Mouse (Mus musculus): ENCODE results near the gene Gga1. TPM values are rescaled to one million over a fixed set of nuclear protein-coding genes. Genes with fewer than 3 reads are reported as not detected.

Gene Gga1
- polyA plus RNA-seq, 1 experiment from 2014 or later = 36.4 TPM

- Histone ChIP-seq H3K9me3 (ENCODE audit: control insufficient read depth, low read length) (no peaks in the 10 kb centered on the region), H3K4me3 (ENCODE audit: low read depth, low read length) (no peak overlapping the region), H3K9ac (ENCODE audit: low read length) (no peak overlapping the region), H3K27ac (ENCODE audit: low read depth, low read length) (no peak overlapping the region), H3K4me2 (ENCODE audit: low read depth) (no peak overlapping the region), H3K36me3 (ENCODE audit: control insufficient read depth, insufficient read depth, low read length) (0 out of 2 replicates have a peak, but pooled peaks cover 3% of the 10 kb centered on the region), H3K4me1 (ENCODE audit: control insufficient read depth, insufficient read depth, low read length) (peaks cover 11% of the 10 kb centered on the region), H3K27me3 (ENCODE audit: control insufficient read depth, insufficient read depth, low read length) (no peaks in the 10 kb centered on the region)
- no peak for DNase-seq (ENCODE audit: low spot score)
- WGBS = 88% methylated on average over 2 of the region's 2 CpGs
- ATAC-seq (ENCODE audit: insufficient read depth, low FRiP score, low TSS enrichment) = no peak
Measured at GRCm38 (mm10) chr15:78895741-78896140, 18.8 kb downstream of the Gga1 start.

DNA sequence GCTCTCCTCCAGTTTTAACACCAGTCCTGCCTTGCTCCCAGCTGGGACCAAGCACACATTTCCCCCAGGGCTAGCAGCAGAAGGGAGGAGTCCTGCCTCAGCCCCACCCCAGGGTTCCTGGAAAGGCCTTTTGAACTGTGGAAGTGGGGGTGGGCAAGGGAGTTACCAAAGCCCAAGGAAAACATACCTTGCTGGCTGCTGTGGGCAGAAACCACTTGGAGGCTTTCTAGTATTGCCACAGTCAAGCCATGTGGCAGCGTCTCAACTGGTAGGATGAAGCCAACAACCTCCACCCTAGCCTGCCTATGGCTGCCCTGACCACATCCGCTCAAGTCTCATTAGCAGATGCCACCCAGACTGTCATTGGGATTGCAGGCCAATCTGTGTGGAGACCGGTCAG lies 19.2 kb downstream of the Gga1 start:
- H3K9ac ChIP-seq (ENCODE audit: low read length) = no peak overlapping the region
- ATAC-seq (ENCODE audit: insufficient read depth, low FRiP score, low TSS enrichment) (no peak), DNase-seq (ENCODE audit: low spot score) (no peak)
- no peak overlapping the region for H3K4me2 ChIP-seq (ENCODE audit: low read depth)
- no peaks in the 10 kb centered on the region for H3K9me3 ChIP-seq (ENCODE audit: control insufficient read depth, low read length)
- 0 out of 2 replicates have a peak, but pooled peaks cover 3% of the 10 kb centered on the region for H3K36me3 ChIP-seq (ENCODE audit: control insufficient read depth, insufficient read depth, low read length)
- H3K4me3 ChIP-seq (ENCODE audit: low read depth, low read length) = no peak overlapping the region
- H3K27ac ChIP-seq (ENCODE audit: low read depth, low read length) = no peak overlapping the region
- H3K4me1 ChIP-seq (ENCODE audit: control insufficient read depth, insufficient read depth, low read length) = peaks cover 12% of the 10 kb centered on the region
- 80% methylated on average over 3 of the region's 3 CpGs for WGBS
- H3K27me3 ChIP-seq (ENCODE audit: control insufficient read depth, insufficient read depth, low read length) = no peaks in the 10 kb centered on the region

GRCm38 (mm10) chr15:78897488-78897887 lies 20.5 kb downstream of the Gga1 start:
- H3K4me1 ChIP-seq (ENCODE audit: control insufficient read depth, insufficient read depth, low read length) = peaks cover 12% of the 10 kb centered on the region
- no peak overlapping the region for H3K27ac ChIP-seq (ENCODE audit: low read depth, low read length)
- ATAC-seq (ENCODE audit: insufficient read depth, low FRiP score, low TSS enrichment) = no peak
- H3K4me3 ChIP-seq (ENCODE audit: low read depth, low read length) = no peak overlapping the region
- no peaks in the 10 kb centered on the region for H3K36me3 ChIP-seq (ENCODE audit: control insufficient read depth, insufficient read depth, low read length)
- no peak for DNase-seq (ENCODE audit: low spot score)
- H3K9me3 ChIP-seq (ENCODE audit: control insufficient read depth, low read length) = no peaks in the 10 kb centered on the region
- no peaks in the 10 kb centered on the region for H3K27me3 ChIP-seq (ENCODE audit: control insufficient read depth, insufficient read depth, low read length)
- H3K9ac ChIP-seq (ENCODE audit: low read length) = no peak overlapping the region
- WGBS = 91% methylated on average over 4 of the region's 4 CpGs
- no peak overlapping the region for H3K4me2 ChIP-seq (ENCODE audit: low read depth)

DNA sequence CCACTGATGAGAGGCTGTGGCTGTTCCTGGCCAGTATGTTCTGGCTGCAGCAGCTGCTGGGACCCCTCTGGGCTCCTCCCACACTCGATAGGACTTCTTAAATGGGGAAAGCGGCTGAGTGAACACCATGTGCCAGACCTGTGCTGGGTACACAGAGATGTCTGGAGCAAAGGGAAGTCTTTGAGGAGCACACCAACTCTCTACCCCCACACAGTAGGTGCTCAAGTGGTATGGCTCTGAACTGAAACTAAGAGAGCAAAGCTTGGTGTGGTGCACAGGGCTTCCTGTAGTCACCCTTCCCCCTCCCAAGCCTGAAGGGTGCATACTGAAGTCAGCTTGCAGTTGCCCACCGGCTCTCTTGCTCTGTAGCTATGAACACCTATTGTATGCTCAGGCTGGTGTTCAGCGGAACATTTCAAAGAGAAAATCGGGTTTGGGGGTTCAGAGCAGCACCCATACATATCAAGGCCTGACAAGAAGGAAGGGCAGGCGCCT lies 21.6 kb downstream of the Gga1 start:
- DNase-seq (ENCODE audit: low spot score) (no peak), ATAC-seq (ENCODE audit: insufficient read depth, low FRiP score, low TSS enrichment) (no peak)
- Histone ChIP-seq H3K27ac (ENCODE audit: low read depth, low read length) (no peak overlapping the region), H3K36me3 (ENCODE audit: control insufficient read depth, insufficient read depth, low read length) (no peaks in the 10 kb centered on the region), H3K9ac (ENCODE audit: low read length) (no peak overlapping the region), H3K4me3 (ENCODE audit: low read depth, low read length) (peak overlapping the region; percentile 54; the same call in 1 of the 2 replicates), H3K9me3 (ENCODE audit: control insufficient read depth, low read length) (no peaks in the 10 kb centered on the region), H3K4me2 (ENCODE audit: low read depth) (no peak overlapping the region), H3K4me1 (ENCODE audit: control insufficient read depth, insufficient read depth, low read length) (peaks cover 12% of the 10 kb centered on the region), H3K27me3 (ENCODE audit: control insufficient read depth, insufficient read depth, low read length) (no peaks in the 10 kb centered on the region)
- 49% methylated on average over 6 of the region's 6 CpGs for WGBS

- H3K9me3 ChIP-seq (ENCODE audit: control insufficient read depth, low read length) = no peaks in the 10 kb centered on the region
- H3K27ac ChIP-seq (ENCODE audit: low read depth, low read length) = no peak within 1 kb of the TSS
- no peak for ATAC-seq (ENCODE audit: insufficient read depth, low FRiP score, low TSS enrichment)
- H3K4me2 ChIP-seq (ENCODE audit: low read depth) = peak within 1 kb of the TSS; percentile 91
- no peaks in the 10 kb centered on the region for H3K27me3 ChIP-seq (ENCODE audit: control insufficient read depth, insufficient read depth, low read length)
- peaks cover 12% of the 10 kb centered on the region for H3K4me1 ChIP-seq (ENCODE audit: control insufficient read depth, insufficient read depth, low read length)
- H3K36me3 ChIP-seq (ENCODE audit: control insufficient read depth, insufficient read depth, low read length) = no peaks in the 10 kb centered on the region
- DNase-seq (ENCODE audit: low spot score) = no peak
- H3K4me3 ChIP-seq (ENCODE audit: low read depth, low read length) = peak within 1 kb of the TSS; percentile 54
- 1% methylated on average over 20 of the region's 20 CpGs for WGBS
- peak within 1 kb of the TSS; percentile 30 for H3K9ac ChIP-seq (ENCODE audit: low read length)
Measured at GRCm38 (mm10) chr15:78899409-78899739, 22.4 kb downstream of the Gga1 start, which contains the start of gene Gm49510. Gm49510 (plus strand) TSS chr15:78899667.

- Histone ChIP-seq H3K36me3 (ENCODE audit: control insufficient read depth, insufficient read depth, low read length) (no peaks in the 10 kb centered on the region), H3K9me3 (ENCODE audit: control insufficient read depth, low read length) (no peaks in the 10 kb centered on the region), H3K4me1 (ENCODE audit: control insufficient read depth, insufficient read depth, low read length) (peaks cover 12% of the 10 kb centered on the region), H3K4me3 (ENCODE audit: low read depth, low read length) (peak within 1 kb of the TSS; percentile 54), H3K9ac (ENCODE audit: low read length) (peak within 1 kb of the TSS; percentile 30), H3K27ac (ENCODE audit: low read depth, low read length) (no peak within 1 kb of the TSS), H3K4me2 (ENCODE audit: low read depth) (peak within 1 kb of the TSS; percentile 91), H3K27me3 (ENCODE audit: control insufficient read depth, insufficient read depth, low read length) (no peaks in the 10 kb centered on the region)
- ATAC-seq (ENCODE audit: insufficient read depth, low FRiP score, low TSS enrichment) = no peak
- 1% methylated on average over 46 of the region's 47 CpGs for WGBS
- peak; percentile 66 for DNase-seq (ENCODE audit: low spot score)
Measured at GRCm38 (mm10) chr15:78899740-78900584, 23.0 kb downstream of the Gga1 start, which contains the start of gene Sh3bp1. Sh3bp1 (plus strand) TSS chr15:78899768.

- H3K4me3 ChIP-seq (ENCODE audit: low read depth, low read length) = peak overlapping the region; percentile 54
- 18% methylated on average over 18 of the region's 18 CpGs for WGBS
- ATAC-seq (ENCODE audit: insufficient read depth, low FRiP score, low TSS enrichment) (no peak), DNase-seq (ENCODE audit: low spot score) (no peak)
- H3K4me1 ChIP-seq (ENCODE audit: control insufficient read depth, insufficient read depth, low read length) = peaks cover 11% of the 10 kb centered on the region
- no peaks in the 10 kb centered on the region for H3K27me3 ChIP-seq (ENCODE audit: control insufficient read depth, insufficient read depth, low read length)
- no peaks in the 10 kb centered on the region for H3K36me3 ChIP-seq (ENCODE audit: control insufficient read depth, insufficient read depth, low read length)
- H3K4me2 ChIP-seq (ENCODE audit: low read depth) = peak overlapping the region; percentile 91
- H3K9me3 ChIP-seq (ENCODE audit: control insufficient read depth, low read length) = no peaks in the 10 kb centered on the region
- no peak overlapping the region for H3K27ac ChIP-seq (ENCODE audit: low read depth, low read length)
- peak overlapping the region; percentile 30 for H3K9ac ChIP-seq (ENCODE audit: low read length)
Measured at GRCm38 (mm10) chr15:78900585-78901421, 23.8 kb downstream of the Gga1 start.

DNA sequence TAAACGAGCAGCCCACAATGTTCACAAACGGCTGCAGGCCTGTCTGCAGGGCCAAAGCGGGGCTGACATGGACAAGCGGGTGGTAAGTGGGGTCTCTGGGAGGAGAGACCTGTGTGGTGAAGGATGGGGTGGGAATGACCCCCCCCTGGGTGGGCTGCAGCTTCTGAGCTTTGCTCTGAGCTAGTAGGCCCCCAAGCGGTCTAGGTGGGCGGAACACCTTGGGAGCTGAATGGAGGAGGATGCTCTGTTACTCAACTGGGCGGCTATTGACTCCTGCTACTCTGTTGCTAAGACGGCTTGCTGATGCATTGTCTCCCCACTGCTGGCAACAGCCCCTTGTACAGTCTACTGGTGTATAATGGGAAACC lies 24.4 kb downstream of the Gga1 start:
- Histone ChIP-seq H3K9me3 (ENCODE audit: control insufficient read depth, low read length) (no peaks in the 10 kb centered on the region), H3K9ac (ENCODE audit: low read length) (no peak overlapping the region; the same call in 1 of the 2 replicates), H3K27me3 (ENCODE audit: control insufficient read depth, insufficient read depth, low read length) (no peaks in the 10 kb centered on the region), H3K4me3 (ENCODE audit: low read depth, low read length) (peak overlapping the region; percentile 54), H3K4me2 (ENCODE audit: low read depth) (peak overlapping the region; percentile 91), H3K36me3 (ENCODE audit: control insufficient read depth, insufficient read depth, low read length) (no peaks in the 10 kb centered on the region; the same call in 1 of the 2 replicates), H3K4me1 (ENCODE audit: control insufficient read depth, insufficient read depth, low read length) (peaks cover 9% of the 10 kb centered on the region), H3K27ac (ENCODE audit: low read depth, low read length) (no peak overlapping the region)
- DNase-seq (ENCODE audit: low spot score) (no peak), ATAC-seq (ENCODE audit: insufficient read depth, low FRiP score, low TSS enrichment) (no peak)
- 36% methylated on average over 8 of the region's 8 CpGs for WGBS
